Mouse (Mus musculus) kidney, postnatal 36 days (tissue): ENCODE results near the gene Polr3b.

Source experiments
- DNase-seq, 2 experiments: peaks; one replicate each; pipeline ENCODE4 v3.0.0; 2021 to 2022; ENCODE audit warnings: mixed read lengths in 2 of 2

Gene Polr3b

GRCm38 (mm10) chr10:84675653-84676052, 53.6 kb downstream of the Polr3b start:
- DNase-seq: no peak

- no peak for DNase-seq
Observed at GRCm38 (mm10) chr10:84676511-84676910, 54.4 kb downstream of the Polr3b start.

- no peak for DNase-seq
Observed at GRCm38 (mm10) chr10:84677871-84678270, 55.8 kb downstream of the Polr3b start.

DNA sequence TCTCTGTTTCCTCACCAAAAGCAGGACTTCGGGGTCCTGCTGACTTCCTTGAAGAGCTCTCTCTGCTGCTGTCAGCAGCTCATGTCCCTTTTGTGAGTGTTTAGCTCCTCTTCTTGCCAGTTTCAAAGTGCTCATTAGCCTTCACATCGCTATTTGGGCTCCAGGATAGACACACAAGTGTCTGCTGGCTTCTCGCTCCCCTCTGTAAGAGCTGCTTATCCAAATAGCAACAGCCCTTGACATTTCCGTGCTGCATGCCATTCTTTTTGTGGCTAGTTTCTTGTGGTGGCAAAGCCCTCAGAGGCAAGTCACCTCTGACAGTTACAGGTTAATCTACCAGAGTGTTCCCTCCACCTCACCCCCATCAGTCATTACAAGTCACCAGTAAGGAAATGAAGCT, 56.3 kb downstream of the Polr3b start:
- DNase-seq: no peak

DNA sequence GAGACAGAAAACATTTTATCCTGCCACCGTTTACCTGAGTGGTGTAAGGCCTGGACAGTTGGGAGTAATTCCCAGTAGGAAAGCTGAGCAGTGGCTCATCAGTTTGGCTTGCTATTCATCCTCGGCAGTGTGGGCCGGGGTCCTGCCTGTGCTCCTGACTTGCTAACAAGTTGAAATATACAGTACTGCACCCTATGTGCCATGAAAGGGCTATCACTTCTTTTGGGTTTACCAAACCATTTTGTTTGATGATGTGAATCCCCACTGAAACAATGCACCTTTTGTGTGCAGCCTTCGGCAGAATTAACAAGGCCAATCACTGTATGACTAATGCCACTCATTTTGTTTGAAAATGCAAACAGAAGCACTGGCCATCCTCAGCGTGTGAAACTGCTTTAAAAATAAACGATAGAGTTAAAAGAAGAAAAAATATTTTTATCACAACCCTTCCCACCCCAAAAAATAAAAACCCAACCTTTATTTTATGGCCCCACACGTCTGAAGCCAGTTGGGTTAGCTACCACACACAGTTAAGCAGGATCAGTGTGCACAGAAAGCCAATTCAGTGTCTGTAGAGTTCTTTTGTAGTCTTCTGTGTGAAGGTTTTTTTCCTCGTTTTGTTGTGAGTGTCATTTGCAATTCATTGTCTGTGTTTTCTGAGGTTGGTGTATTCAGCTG, 63.5 kb downstream of the Polr3b start:
- no peak for DNase-seq

DNA sequence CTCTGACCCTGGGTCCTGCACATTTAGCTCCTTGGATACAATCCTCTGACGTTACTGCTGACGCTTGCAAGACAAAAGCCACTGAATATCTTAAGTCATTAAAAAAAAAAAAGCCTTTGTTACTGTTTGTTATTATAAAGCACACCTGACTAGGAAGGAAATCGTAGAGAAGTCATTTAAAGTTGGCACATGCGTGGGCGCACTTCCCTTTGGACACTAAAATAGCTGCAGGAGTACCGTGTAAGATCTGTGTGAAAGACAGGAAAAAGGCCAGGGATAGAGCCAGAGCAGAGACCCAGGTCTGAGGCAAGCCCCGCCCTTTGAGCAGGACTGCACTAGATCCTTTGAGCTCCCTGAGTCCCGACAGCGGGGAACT, 64.0 kb downstream of the Polr3b start:
- DNase-seq: peak; percentile 23 to 47

GRCm38 (mm10) chr10:84686705-84687104, 64.6 kb downstream of the Polr3b start:
- no peak for DNase-seq

DNA sequence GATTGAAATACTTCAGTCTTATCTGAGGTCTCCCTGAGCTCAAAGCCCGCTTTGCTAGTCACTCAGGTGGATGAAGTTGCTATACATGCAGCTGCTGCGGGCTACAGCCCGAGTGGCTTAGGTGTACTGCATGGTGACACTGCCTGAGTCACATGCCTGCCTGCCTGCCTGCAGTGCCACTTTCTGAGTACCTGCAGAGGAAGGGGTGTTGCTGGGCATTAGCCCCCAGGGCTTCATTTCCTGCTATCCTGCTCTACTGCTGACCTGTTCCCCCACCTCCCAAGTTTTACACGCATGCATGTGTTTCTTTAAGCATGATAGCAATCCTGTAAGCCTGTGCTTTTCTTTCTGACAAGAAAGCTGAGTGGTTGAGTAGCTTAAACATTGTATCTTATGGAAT, 65.6 kb downstream of the Polr3b start:
- DNase-seq: no peak

- DNase-seq: no peak
Observed at GRCm38 (mm10) chr10:84689846-84690245, 67.8 kb downstream of the Polr3b start.

DNA sequence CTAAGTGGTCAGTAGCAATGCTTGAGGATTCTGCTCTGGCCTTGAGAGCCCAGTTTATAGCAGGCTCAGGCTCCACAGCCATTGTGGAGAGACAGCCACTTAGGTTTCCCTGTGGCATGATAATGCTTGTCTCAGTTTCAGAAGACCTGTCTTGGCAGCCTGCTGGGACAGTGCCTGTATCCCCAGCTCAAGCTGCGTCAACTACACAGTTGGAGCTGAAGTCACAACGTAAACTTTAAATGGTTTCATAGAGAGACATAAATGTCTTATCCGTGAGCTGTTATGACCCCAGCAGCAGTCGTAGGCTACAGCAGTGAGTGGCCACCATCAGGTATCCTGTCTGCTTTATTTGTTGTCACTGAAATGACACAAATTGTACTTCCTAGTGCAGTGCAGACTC, 68.7 kb downstream of the Polr3b start:
- no peak for DNase-seq

DNA sequence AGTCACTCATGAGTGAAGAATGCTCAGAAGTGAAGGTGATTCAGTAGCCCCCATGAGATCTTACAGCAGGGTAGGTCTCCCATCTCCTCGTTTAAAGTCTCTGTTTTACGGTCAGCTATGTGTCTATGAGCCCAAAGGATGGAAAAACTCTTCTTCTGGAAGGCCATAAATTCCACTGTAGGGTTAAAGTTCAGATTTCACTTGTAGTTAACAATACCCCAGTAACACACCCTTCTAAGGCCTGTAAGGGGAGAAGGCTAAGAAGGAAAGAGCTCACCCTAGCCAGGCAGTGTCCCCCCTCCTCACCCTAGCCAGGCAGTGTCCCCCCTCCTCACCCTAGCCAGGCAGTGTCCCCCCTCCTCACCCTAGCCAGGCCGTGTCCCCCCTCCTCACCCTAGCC, 69.6 kb downstream of the Polr3b start:
- DNase-seq: no peak

DNA sequence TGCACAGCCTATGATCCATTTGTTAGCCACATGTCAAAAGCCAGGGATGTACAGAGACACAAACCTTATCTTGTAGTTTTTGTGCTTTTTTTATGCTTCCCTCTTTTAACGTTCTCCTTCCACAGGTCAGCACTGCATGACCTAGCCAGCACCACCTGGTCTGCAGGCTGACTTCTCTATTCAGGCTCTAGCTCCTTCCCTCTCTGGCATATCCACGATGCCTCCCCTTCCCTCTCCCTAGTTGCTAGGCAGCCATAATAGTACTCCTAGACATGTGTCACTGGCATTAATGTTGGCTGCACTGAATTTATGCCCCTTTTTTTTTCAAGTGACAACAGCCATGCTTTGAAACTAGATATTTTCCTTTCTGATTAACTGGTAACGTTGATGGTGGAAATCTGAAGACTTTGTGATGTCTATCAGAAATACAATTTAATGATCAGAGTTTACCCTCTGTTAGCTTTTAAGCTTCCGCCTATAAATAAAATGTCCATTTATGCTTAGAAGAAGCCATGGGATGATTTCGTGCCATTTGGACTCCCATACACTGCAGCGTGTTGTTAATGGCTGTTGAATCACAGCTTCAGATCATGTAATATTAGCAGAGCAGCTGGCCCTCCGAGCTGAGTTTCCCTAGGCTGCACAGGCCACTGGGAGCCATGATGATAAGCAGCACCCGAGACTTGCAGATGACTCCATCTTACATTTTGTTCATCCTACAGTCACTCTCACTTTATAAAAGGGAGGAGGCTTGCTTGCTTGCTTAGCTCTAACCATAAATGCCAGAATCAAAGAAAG, 71.9 kb downstream of the Polr3b start:
- DNase-seq: no peak

- DNase-seq: no peak
Observed at GRCm38 (mm10) chr10:84700236-84700987, 78.3 kb downstream of the Polr3b start.

DNA sequence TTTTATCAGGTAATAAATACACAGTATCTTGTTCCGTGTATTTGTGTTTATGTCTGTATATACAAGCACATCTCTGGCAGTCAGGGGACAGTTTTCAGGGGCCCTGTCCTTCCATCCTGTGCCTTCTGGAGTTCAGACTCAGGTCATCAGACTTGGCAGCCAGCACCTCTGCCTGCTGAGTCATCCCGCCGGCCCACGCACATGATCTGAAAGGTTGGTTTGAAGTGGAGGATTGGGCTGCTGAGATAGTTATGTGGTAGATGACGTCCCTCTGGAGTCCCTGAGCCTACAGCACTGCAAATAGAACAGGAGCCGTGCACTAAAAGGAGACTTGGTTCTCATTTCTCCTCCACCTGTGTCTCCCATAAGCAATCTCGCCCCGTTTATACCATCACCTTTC, 79.0 kb downstream of the Polr3b start:
- peak; percentile 56 to 60 for DNase-seq

DNA sequence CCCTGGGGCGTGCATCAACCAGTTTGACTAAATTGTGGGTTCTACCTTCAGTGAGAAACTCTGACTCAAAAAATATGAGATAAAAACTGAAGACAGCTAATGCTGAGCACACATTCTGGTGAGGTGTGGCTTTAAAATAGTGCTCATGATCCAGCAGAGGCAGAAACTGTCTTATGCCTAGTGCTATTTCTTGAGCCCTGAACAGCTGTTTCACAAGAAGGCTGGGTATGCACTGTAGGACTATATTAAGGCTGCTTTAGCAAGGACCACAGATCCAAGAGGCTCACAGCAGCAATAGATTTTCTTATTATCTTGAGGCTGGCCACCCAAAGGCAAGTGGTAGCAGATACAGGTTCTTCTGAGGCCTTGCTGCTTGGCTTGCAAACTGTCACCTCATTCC, 80.0 kb downstream of the Polr3b start:
- no peak for DNase-seq

GRCm38 (mm10) chr10:84704594-84704993, 82.5 kb downstream of the Polr3b start:
- no peak for DNase-seq

GRCm38 (mm10) chr10:84705234-84705633, 83.1 kb downstream of the Polr3b start:
- no peak for DNase-seq

DNA sequence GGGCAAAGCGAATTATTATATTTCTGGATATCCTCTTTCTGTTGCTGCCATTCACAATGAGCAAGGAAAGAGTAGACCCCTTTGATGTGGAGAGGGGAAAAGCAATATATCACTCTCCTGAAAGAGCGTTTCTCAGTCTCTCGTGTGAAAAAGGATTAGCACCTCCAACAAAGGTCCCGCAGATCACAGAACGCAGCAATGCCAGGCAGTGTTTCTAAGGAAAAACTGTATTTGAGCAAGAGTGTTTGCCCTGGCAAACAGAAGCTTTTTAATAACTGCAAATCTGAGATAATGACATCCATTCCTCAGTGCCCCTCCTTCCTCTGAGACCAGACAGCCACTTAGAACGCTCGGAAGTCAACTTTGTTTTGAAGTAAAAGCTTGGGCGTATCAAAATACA, 84.5 kb downstream of the Polr3b start:
- no peak for DNase-seq

DNA sequence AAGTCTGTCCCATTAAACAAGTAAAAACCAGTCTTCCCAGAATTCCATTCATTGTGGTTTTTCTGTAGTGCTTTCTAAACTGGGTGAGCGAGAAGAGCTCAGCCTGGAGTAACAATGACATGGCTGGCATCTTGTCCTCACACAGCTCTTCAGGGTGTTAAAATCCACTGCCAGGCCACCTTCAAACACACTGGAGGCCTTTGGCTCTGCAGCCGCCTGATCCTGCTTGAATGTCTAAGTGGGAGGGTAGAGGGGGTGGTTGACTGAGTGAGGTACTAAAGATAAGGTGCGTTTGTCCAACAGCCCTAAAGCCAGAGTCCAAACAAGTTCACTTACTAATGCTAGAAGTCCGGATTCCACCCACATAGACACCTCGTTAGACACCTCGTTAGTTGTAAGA, 85.1 kb downstream of the Polr3b start:
- DNase-seq: no peak

DNA sequence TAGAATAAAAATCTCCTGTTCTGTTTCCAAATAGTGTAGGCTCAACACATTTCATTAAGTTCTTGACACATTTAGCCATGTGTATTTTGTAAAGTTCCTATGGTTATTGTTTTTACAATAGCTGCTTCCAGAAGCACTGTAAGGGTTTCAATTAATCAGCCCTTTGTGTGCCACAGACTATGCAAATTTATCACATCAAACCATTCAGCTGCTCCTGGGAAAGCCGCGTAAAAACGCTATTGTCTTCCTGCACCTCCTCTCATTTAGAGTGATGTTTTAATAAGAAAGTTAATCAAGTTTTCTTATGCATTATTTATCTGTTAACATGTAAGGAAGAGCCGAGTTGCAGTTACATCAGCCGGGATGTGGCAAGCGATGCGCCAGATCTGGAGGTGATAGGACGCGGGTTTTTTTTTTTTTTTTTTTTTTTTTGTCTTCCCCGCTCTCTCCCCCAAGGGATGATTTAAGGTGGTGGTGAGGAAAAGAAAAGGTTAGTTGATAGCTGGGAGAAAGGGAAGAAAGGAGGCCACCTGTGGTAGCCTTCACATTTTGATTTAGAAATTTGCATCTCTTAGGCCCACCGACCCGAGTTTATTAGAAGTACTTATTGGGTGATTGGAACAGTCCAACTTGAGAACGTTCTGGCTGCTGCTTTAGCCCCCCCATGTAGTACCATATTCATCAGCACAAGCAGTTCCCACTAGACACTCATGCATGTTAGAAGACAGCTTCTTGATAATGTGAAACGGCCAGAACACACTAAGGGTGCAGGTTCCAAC, 85.8 kb downstream of the Polr3b start:
- no peak for DNase-seq

GRCm38 (mm10) chr10:84710192-84710591, 88.1 kb downstream of the Polr3b start:
- no peak for DNase-seq

DNA sequence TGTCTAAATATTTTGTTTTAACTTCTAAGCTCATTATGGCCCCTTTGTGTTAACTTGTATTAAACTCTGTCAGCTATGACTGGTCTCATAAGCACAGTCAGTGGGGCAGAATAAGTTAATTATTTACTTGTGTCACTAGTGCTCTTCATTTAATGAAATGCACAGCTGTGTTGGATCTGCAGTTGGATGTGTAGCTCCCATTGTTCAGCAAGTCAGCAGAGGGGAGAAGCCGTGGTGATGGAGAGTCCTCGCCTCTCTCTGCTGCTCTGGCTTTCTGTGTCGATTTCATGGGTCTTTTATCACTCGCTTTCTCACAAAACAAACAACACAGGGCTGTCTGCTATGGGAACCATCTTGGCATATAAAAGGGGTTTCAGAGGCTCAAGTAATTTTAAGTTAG, 88.7 kb downstream of the Polr3b start:
- peak in 1 of 2 experiments; percentile 25 for DNase-seq

DNA sequence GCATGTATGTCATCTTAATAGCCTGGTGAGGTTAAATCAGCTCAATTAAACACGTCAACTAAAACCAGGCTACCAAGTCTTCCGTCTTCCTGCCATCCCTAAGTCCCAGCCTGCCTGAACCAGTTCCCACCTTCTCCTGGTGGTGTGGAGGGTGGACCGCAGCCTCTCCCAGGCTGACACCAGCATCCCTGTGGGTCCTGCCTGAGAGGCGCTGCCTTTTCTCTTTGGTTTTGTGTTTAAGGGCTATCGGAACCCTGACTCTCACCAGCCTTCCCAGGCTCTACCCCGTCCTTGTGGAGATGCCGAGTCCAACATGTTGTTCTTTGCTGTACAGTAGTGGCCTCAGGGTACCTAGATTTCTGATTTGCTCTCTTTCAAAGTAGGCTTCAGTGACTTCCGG, 89.4 kb downstream of the Polr3b start:
- DNase-seq: no peak
